Mouse (Mus musculus): ENCODE results near the gene Mcoln2. TPM values are rescaled to one million over a fixed set of nuclear protein-coding genes. Genes with fewer than 3 reads are reported as not detected.

Mcoln2 gene
- polyA plus RNA-seq, 1 experiment, result 3.2 TPM

DNA sequence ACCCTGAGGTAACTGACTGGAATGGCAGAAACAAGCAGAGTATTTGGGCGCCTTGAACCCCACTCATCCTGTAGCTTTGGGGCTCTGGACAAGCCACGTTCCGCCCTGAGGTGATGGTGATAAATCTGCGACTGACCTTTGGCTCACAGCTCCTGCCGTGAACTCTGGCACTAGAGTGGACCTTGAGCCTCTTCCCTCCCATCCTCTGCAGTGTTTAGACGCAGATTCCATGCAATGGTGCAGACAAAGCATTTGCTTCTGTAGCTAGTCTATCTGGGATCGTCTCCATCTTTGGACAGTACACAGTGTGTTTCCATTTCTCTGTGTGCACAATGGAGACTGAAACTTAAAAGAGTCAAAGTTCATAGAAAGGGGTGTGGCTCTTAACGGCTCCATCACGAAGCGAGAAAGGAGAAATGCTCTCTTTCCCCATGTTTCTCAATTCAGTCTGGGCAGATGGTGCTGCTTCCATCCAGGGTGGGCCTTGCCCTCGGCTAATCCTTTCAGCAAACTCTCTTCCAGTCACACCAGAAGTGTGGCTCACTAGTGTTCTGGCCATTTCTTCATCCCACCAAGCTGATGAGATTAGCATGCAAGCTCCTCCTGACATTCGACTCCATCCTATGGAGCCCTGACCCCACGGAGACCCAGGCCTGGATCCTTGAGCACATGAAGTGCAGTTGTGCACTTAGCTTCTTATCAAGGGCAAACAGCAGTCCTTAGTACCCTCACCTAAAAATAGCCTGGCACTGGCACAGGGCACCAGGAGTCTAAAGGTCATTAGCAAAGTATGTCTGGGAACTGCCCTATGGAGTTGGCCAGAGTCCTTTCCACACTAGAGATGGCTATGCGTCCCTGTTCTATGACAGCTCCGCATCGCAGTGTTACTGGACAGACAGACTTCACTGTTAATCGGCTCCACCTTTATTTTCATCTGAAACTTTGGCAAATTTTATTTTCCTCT, 47.4 kb downstream of the Mcoln2 start:
- H3K27me3 ChIP-seq (replicated peaks; ENCODE audit: control insufficient read depth, insufficient read depth, low read length), result no peaks in the 10 kb centered on the region
- no peaks in the 10 kb centered on the region for H3K36me3 ChIP-seq (ENCODE audit: control insufficient read depth, insufficient read depth, low read length)
- H3K4me1 ChIP-seq (ENCODE audit: control insufficient read depth, insufficient read depth, low read length), result peaks cover 8% of the 10 kb centered on the region; the same call in 1 of the 2 replicates
- TF ChIP-seq POLR2A (IDR thresholded peaks at IDR 0.05; ENCODE audit: low read depth, low read length), result no peak
- TF ChIP-seq CTCF (conservative IDR thresholded peaks at IDR 0.05; ENCODE audit: insufficient read depth, insufficient read length, low read depth, low read length), result no peak
- peak overlapping the region; percentile 41; the same call in 1 of the 2 replicates for H3K27ac ChIP-seq (ENCODE audit: insufficient read depth, low read depth, low read length)
- H3K4me3 ChIP-seq (ENCODE audit: insufficient read depth, low read depth, low read length), result no peak overlapping the region
- peak; percentile 79 for DNase-seq
- 53% methylated on average over 17 of the region's 17 CpGs for WGBS

DNA sequence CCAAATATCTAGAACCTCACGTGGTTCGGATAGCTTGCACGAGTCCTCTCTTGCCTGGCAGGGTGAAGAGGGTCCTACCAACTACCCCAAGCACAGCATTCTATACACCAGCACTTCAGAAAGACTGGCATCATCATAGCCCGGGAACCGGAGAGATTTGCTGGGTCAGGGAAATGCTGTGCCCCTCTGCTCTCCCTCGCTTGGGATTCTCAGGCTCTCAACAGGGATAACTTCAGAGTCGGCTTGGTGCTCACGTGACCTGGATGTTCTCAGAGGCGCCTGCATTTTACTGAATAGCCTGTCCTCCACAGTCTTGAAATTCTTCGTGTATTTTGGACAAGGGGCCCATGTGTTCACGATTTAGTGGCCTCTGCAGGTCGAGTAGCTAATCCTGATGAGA, 48.2 kb downstream of the Mcoln2 start:
- TF ChIP-seq POLR2A (IDR thresholded peaks at IDR 0.05; ENCODE audit: low read depth, low read length), result no peak
- TF ChIP-seq CTCF (conservative IDR thresholded peaks at IDR 0.05; ENCODE audit: insufficient read depth, insufficient read length, low read depth, low read length), result no peak
- no peaks in the 10 kb centered on the region for H3K36me3 ChIP-seq (ENCODE audit: control insufficient read depth, insufficient read depth, low read length)
- whole genome bisulfite sequencing, result 80% methylated on average over 12 of the region's 12 CpGs

DNA sequence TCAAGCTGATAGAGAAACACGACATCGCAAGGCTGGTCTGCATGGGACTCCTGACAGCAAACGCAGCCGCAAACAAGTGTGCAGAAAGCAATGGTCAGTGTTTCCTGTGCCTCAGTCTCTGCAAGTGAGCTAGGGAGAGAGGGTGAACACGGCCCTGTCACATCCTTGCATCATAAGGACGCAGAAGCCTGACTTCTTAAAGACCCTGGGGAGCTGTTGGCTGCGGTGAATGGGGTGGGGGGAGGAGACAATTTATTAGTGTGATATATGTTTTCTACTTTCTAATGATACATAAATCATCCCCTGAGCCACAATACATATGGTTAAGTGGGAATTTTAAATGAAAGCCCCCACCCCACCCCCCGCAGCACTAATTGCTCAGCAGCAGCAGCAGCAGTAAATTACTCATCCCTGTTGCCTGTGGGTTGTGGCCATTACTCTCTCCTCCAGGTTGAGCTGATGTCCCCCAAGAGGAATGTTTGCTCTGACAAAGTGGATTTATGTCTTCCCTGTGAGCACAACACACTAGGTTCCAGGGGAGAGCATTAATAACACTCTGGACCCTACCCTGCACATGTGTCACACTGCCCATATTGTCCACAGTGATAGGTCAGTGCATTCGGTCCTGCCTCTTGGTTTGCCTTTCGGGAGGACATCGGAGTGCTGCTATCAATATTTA, 49.3 kb downstream of the Mcoln2 start:
- no peak overlapping the region for H3K27ac ChIP-seq (ENCODE audit: insufficient read depth, low read depth, low read length)
- H3K27me3 ChIP-seq (replicated peaks; ENCODE audit: control insufficient read depth, insufficient read depth, low read length), result no peaks in the 10 kb centered on the region
- H3K4me1 ChIP-seq (ENCODE audit: control insufficient read depth, insufficient read depth, low read length), result peaks cover 8% of the 10 kb centered on the region; the same call in 1 of the 2 replicates
- DNase-seq, result no peak
- no peaks in the 10 kb centered on the region for H3K36me3 ChIP-seq (ENCODE audit: control insufficient read depth, insufficient read depth, low read length)
- 50% methylated on average over 11 of the region's 11 CpGs for WGBS
- TF ChIP-seq POLR2A (IDR thresholded peaks at IDR 0.05; ENCODE audit: low read depth, low read length), result no peak
- no peak for TF ChIP-seq CTCF (conservative IDR thresholded peaks at IDR 0.05; ENCODE audit: insufficient read depth, insufficient read length, low read depth, low read length)
- no peak overlapping the region for H3K4me3 ChIP-seq (ENCODE audit: insufficient read depth, low read depth, low read length)

More for the DNA sequence above, 48.2 kb downstream of the Mcoln2 start:
- Histone ChIP-seq H3K4me3 (ENCODE audit: insufficient read depth, low read depth, low read length) (no peak overlapping the region), H3K27me3 (replicated peaks; ENCODE audit: control insufficient read depth, insufficient read depth, low read length) (no peaks in the 10 kb centered on the region), H3K27ac (ENCODE audit: insufficient read depth, low read depth, low read length) (no peak overlapping the region), H3K4me1 (ENCODE audit: control insufficient read depth, insufficient read depth, low read length) (peaks cover 8% of the 10 kb centered on the region; the same call in 1 of the 2 replicates)
- no peak for DNase-seq

DNA sequence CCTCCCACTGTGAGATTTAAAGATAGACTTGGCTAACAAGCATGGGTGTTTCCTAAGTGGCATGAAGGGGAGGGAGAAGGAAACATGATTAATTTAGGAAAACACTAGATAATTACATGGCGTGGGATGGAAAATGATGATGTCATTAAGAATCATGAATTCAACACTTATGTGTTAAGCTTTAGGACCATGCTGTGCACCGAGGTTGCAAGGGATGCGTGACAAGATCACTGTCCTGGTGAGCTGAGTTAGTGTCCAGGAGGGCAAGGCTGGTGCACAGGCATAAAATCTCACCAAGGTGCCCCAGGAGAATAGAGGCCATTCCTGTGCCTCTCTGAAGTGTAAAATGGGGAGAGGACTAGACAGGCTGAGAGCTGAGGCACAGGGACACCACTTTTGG, 49.9 kb downstream of the Mcoln2 start:
- Histone ChIP-seq H3K4me3 (ENCODE audit: insufficient read depth, low read depth, low read length) (no peak overlapping the region), H3K27me3 (replicated peaks; ENCODE audit: control insufficient read depth, insufficient read depth, low read length) (no peaks in the 10 kb centered on the region), H3K27ac (ENCODE audit: insufficient read depth, low read depth, low read length) (no peak overlapping the region), H3K4me1 (ENCODE audit: control insufficient read depth, insufficient read depth, low read length) (peaks cover 8% of the 10 kb centered on the region; the same call in 1 of the 2 replicates), H3K36me3 (ENCODE audit: control insufficient read depth, insufficient read depth, low read length) (no peaks in the 10 kb centered on the region)
- no peak for TF ChIP-seq CTCF (conservative IDR thresholded peaks at IDR 0.05; ENCODE audit: insufficient read depth, insufficient read length, low read depth, low read length)
- TF ChIP-seq POLR2A (IDR thresholded peaks at IDR 0.05; ENCODE audit: low read depth, low read length), result no peak
- no peak for DNase-seq
- WGBS, result 60% methylated on average over 3 of the region's 3 CpGs

DNA sequence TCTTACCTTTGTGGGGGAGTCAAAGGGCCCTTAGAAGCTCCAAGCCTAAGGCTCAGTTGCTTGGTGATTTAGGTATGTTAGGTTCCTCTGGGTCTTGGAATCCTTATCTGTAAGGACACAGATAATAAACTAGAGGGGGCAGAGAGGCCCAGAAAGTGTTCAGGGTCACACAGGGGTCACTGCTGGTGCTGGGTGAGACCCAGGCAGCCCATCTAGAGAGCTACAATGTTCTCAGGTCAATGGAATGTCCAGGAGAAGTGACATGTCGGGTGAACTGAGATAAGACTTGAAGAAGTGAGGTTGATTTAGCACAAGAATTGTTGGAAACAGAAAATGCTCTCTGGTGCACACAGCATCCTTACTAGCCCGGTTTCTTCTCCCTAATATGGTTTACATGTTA, 54.7 kb downstream of the Mcoln2 start:
- Histone ChIP-seq H3K27ac (ENCODE audit: insufficient read depth, low read depth, low read length) (no peak overlapping the region), H3K36me3 (ENCODE audit: control insufficient read depth, insufficient read depth, low read length) (no peaks in the 10 kb centered on the region), H3K27me3 (replicated peaks; ENCODE audit: control insufficient read depth, insufficient read depth, low read length) (no peaks in the 10 kb centered on the region), H3K4me3 (ENCODE audit: insufficient read depth, low read depth, low read length) (no peak overlapping the region), H3K4me1 (ENCODE audit: control insufficient read depth, insufficient read depth, low read length) (no peaks in the 10 kb centered on the region; the same call in 1 of the 2 replicates)
- DNase-seq, result no peak
- TF ChIP-seq CTCF (conservative IDR thresholded peaks at IDR 0.05; ENCODE audit: insufficient read depth, insufficient read length, low read depth, low read length) (no peak), POLR2A (IDR thresholded peaks at IDR 0.05; ENCODE audit: low read depth, low read length) (no peak)
- WGBS, result 64% methylated on average over 2 of the region's 2 CpGs

DNA sequence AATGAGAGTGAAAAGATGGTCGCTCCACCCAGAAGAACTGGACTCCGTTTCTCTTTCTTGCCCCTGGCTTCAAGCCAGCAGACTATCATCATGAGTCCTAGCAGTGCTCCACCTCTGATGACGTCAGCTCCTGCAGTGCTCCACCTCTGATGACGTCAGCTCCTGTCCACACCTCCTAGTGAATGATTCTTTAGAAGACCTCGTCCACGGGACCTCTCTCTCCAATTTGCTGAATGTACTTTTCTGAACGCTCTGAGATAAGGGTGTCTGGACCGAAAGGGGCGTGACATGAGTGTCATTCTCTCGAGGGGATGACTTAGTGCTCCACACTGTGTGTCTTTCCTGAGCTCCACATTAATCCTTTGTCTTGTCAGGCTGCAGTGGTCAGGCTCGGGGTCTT, 55.7 kb downstream of the Mcoln2 start:
- no peaks in the 10 kb centered on the region; the same call in 1 of the 2 replicates for H3K4me1 ChIP-seq (ENCODE audit: control insufficient read depth, insufficient read depth, low read length)
- no peak overlapping the region for H3K4me3 ChIP-seq (ENCODE audit: insufficient read depth, low read depth, low read length)
- no peak for DNase-seq
- TF ChIP-seq POLR2A (IDR thresholded peaks at IDR 0.05; ENCODE audit: low read depth, low read length) (no peak), CTCF (conservative IDR thresholded peaks at IDR 0.05; ENCODE audit: insufficient read depth, insufficient read length, low read depth, low read length) (no peak)
- 59% methylated on average over 11 of the region's 11 CpGs for WGBS
- H3K27me3 ChIP-seq (replicated peaks; ENCODE audit: control insufficient read depth, insufficient read depth, low read length), result no peaks in the 10 kb centered on the region
- no peak overlapping the region for H3K27ac ChIP-seq (ENCODE audit: insufficient read depth, low read depth, low read length)
- no peaks in the 10 kb centered on the region for H3K36me3 ChIP-seq (ENCODE audit: control insufficient read depth, insufficient read depth, low read length)

DNA sequence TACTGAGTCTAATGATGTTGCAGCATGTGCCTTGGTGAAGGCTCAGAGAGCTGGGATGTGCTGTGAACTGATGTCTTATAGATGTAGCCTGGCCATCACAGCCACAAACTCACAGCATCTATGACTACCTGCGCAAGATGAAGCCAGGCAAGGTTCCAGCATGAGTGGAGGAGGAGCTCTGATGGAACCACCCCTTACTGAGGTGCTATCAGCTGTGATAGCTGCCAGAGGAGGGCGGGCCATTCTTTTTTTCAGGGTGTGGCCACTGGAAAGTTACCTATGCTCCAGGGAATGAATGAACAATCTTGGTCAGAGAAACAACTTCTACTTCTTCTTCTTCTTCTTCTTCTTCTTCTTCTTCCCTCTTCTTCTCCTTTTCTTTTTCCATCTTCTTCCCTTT, 57.0 kb downstream of the Mcoln2 start:
- Histone ChIP-seq H3K27me3 (replicated peaks; ENCODE audit: control insufficient read depth, insufficient read depth, low read length) (no peaks in the 10 kb centered on the region), H3K36me3 (ENCODE audit: control insufficient read depth, insufficient read depth, low read length) (no peaks in the 10 kb centered on the region), H3K27ac (ENCODE audit: insufficient read depth, low read depth, low read length) (no peak overlapping the region), H3K4me3 (ENCODE audit: insufficient read depth, low read depth, low read length) (no peak overlapping the region), H3K4me1 (ENCODE audit: control insufficient read depth, insufficient read depth, low read length) (no peaks in the 10 kb centered on the region; the same call in 1 of the 2 replicates)
- TF ChIP-seq CTCF (conservative IDR thresholded peaks at IDR 0.05; ENCODE audit: insufficient read depth, insufficient read length, low read depth, low read length), result no peak
- no peak for TF ChIP-seq POLR2A (IDR thresholded peaks at IDR 0.05; ENCODE audit: low read depth, low read length)
- DNase-seq, result no peak
- WGBS, result 87% methylated on average over 2 of the region's 2 CpGs
